Mouse (Mus musculus): ENCODE data around the gene Crybg2.

- TF ChIP-seq CTCF (IDR thresholded peaks at IDR 0.05; ENCODE audit: extremely low read depth, insufficient read depth, low read length) (no peak), POLR2A (IDR thresholded peaks at IDR 0.05; ENCODE audit: extremely low read depth, insufficient read depth, low read length) (no peak)
Measured at GRCm38 (mm10) chr4:134025802-134026201, 34.8 kb upstream of the Crybg2 start.

All from cortical plate, adult 2 months (tissue).